Mouse (Mus musculus): ENCODE measurements at regions not wholly inside any gene's neighbourhood (a gene's known extent, or its start where the extent isn't known, plus 50 kb on each side); places are given as distances from the start of the nearest gene placed in this dataset.

- TF ChIP-seq EP300 (IDR thresholded peaks at IDR 0.05; ENCODE audit: low read depth): no peak
- TF ChIP-seq CTCF (IDR thresholded peaks at IDR 0.05; ENCODE audit: low read depth): no peak
Measured at GRCm38 (mm10) chr13:71665221-71665916, 298.2 kb downstream of the Irx1 start.

All from liver, postnatal 0 days (tissue).